Mouse (Mus musculus) forebrain, embryonic 12.5 days (tissue): ENCODE data around the gene Gria1. TPM values are rescaled to one million over a fixed set of nuclear protein-coding genes. Genes with fewer than 3 reads are reported as not detected.

ENCODE experiments used
- ATAC-seq: fragments of 200-750 bp; cut with Nextera tagmentation; 2 replicates; pipeline ENCODE4 v1.8.0; 2017; ENCODE audit warnings: moderate TSS enrichment; ENCODE audit not compliant: low FRiP score
- H3K27ac ChIP-seq: fragments of 300-500 bp; sonication (generic); 2 replicates; pipeline ENCODE4 v1.5.1; 2016; ENCODE audit warnings: mild to moderate bottlenecking
- H3K27me3 ChIP-seq: fragments of 300-500 bp; sonication (generic); 2 replicates; pipeline ENCODE4 v1.6.1; 2016; ENCODE audit warnings: mild to moderate bottlenecking
- H3K36me3 ChIP-seq: fragments of 300-500 bp; sonication (generic); replicated peaks from 2 replicates; pipeline ENCODE4 v1.6.1; 2016; ENCODE audit warnings: mild to moderate bottlenecking
- H3K4me1 ChIP-seq: fragments of 300-500 bp; sonication (generic); 2 replicates; pipeline ENCODE4 v1.6.1; 2016
- H3K4me2 ChIP-seq: fragments of 300-500 bp; sonication (generic); 2 replicates; pipeline ENCODE4 v1.6.1; 2016; ENCODE audit warnings: mild to moderate bottlenecking, moderate library complexity
- H3K4me3 ChIP-seq: fragments of 300-500 bp; sonication (generic); replicated peaks from 2 replicates; pipeline ENCODE4 v1.5.1; 2016; ENCODE audit warnings: mild to moderate bottlenecking
- H3K9ac ChIP-seq: fragments of 300-500 bp; sonication (generic); 2 replicates; pipeline ENCODE4 v1.6.1; 2016; ENCODE audit warnings: mild to moderate bottlenecking
- H3K9me3 ChIP-seq: fragments of 300-500 bp; sonication (generic); 2 replicates; pipeline ENCODE4 v1.6.1; 2016
- WGBS: fragments of 180-500 bp; shearing (Covaris S2); methylation state at CpG from one replicate; pipeline ENCODE4 v1.1.7; 2016; 5-methylcytosine and 5-hydroxymethylcytosine counted together
- polyA plus RNA-seq: library from polyadenylated mRNA; unstranded; fragments of >200 nt; fragmentation: Nextera tagmentation; extraction: Ambion mirVana; gene quantifications from 2 replicates; pipeline ENCODE4 v1.2.1, GENCODE M21; 2016

Gene Gria1
- 9.6 and 9.7 TPM in 2 replicates for polyA plus RNA-seq

DNA sequence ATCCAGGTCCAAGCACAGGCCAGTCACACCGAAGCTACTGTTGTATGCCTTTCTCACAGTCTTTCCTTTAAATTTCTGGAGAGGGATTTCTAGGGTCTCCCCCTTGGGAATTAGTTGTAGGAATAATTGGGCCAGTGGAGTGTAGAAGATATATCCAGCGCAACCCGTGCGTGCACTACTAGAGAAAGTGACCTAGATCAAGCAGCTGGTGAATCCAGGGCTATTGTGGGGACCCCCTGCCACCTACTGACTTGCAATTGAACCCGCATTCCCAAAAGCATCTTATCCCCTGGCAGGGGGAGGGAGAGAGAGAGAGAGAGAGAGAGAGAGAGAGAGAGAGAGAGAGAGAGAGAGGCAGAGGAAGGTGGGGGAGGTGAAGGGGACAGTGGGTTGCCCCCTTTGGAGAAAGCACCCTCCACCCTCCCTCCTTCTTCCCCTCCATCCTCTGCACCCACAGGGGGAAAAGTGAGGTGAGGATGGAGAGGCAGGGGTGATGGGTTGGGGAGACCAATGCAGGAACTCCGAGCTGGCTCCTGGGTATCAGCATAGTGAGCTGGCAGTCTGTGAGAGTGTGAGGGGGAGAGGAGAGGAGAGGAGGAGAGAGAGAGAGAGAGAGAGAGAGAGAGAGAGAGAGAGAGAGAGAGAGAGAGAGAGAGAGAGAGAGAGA lies at the start of gene Gria1:
Gene Gria1 (plus strand): TSS at position 364 of the 667 bp plus-strand sequence.
- WGBS = 5% methylated on average over 6 of the region's 6 CpGs
- H3K27me3 ChIP-seq = peaks cover 29% of the 10 kb centered on the region
- ATAC-seq = peak; percentile 55
- peaks cover 19% of the 10 kb centered on the region for H3K4me1 ChIP-seq
- H3K27ac ChIP-seq = peak within 1 kb of the TSS; percentile 42; the same call in 1 of the 2 replicates
- peak within 1 kb of the TSS; percentile 48 for H3K9ac ChIP-seq
- no peaks in the 10 kb centered on the region for H3K36me3 ChIP-seq
- no peaks in the 10 kb centered on the region for H3K9me3 ChIP-seq
- peak within 1 kb of the TSS; percentile 36 for H3K4me3 ChIP-seq
- H3K4me2 ChIP-seq = peak within 1 kb of the TSS; percentile 49

DNA sequence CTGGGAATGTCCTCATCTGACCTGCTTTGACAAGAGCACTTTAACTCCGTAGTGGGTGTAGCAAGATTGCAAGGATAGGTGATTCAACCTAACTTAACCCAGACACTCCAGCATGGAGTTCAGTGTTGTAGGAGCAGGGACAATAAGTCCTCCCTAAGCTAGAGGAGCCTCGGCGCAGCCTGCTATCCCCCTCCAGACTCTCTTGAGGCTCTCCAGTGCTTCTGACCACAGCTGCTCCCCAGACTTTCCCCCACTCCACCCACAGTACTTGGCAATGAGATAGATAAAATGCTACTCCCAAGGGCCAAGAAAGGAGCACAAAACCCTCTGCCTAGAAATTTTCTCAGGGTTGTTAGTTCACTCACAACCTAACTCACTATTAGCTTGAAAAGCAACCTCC lies 49.4 kb upstream of the Gria1 start:
- 82% methylated on average over 3 of the region's 3 CpGs for WGBS
- no peak for ATAC-seq
- no peaks in the 10 kb centered on the region for H3K36me3 ChIP-seq
- no peak overlapping the region for H3K4me3 ChIP-seq
- H3K27me3 ChIP-seq = no peaks in the 10 kb centered on the region
- H3K4me2 ChIP-seq = no peak overlapping the region
- no peak overlapping the region for H3K9ac ChIP-seq
- no peaks in the 10 kb centered on the region for H3K9me3 ChIP-seq
- no peaks in the 10 kb centered on the region for H3K4me1 ChIP-seq
- no peak overlapping the region for H3K27ac ChIP-seq

- H3K4me2 ChIP-seq = no peak overlapping the region
- ATAC-seq = no peak
- no peaks in the 10 kb centered on the region for H3K9me3 ChIP-seq
- 82% methylated on average over 1 of the region's 1 CpGs for WGBS
- H3K4me3 ChIP-seq = no peak overlapping the region
- no peaks in the 10 kb centered on the region for H3K27me3 ChIP-seq
- H3K4me1 ChIP-seq = no peaks in the 10 kb centered on the region
- no peaks in the 10 kb centered on the region for H3K36me3 ChIP-seq
- no peak overlapping the region for H3K27ac ChIP-seq
- no peak overlapping the region for H3K9ac ChIP-seq
These were observed 38.4 kb upstream of the Gria1 start for GRCm38 (mm10) chr11:56972814-56973213.

DNA sequence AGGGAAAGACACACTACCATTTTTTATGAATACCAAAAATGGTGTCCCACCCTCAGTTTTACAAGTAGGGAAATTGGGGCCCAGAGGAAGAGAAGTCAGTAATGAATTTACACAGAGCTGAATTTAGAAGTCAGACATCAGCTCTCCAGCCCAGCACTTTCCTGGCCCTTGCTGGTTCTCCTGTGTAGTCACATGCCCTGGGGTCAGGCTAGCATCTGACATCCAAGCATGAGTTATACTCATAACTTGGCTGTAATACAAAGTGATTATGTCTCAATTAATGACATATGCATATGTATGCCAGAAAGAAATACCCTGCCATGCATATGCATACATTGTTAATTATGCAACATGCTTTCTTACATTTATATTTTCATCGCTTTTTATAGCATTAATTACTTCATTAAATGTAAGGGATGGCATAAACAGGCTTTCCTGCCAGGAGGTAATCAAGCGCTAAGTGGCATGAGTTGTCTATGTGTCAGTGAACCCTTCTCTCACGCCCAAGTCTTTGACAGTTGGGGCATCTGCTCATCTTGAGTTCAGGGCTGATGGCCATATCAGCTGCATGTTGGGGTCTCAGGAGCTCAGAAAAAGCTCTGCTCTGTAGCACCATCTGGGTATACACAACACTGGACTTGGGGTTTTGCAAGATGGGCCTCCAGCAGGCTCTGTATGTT lies 26.7 kb upstream of the Gria1 start:
- 79% methylated on average over 3 of the region's 3 CpGs for WGBS
- no peak for ATAC-seq
- no peak overlapping the region for H3K4me3 ChIP-seq
- no peak overlapping the region for H3K27ac ChIP-seq
- H3K9me3 ChIP-seq = no peaks in the 10 kb centered on the region
- no peaks in the 10 kb centered on the region for H3K36me3 ChIP-seq
- H3K9ac ChIP-seq = no peak overlapping the region
- no peaks in the 10 kb centered on the region for H3K4me1 ChIP-seq
- no peak overlapping the region for H3K4me2 ChIP-seq
- no peaks in the 10 kb centered on the region for H3K27me3 ChIP-seq

DNA sequence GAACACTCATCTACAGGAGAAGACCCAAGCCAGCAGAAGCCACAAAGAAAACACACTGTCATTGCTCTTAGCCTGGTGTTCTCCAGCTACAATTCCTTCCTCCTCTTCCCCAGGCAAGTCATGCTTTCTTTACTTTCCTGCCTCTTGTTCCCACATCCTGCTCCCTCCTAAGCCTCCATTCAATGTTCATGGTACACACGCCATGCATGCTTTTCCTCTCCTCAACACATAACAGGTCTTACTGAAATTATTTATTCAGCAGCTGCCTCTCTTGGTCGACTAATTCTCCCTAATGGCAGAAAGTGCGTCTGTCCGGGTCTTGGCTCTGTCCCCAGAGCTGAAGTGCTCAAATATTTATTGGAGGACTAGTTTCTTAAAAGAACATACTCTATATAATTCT lies 25.7 kb upstream of the Gria1 start:
- whole genome bisulfite sequencing = 85% methylated on average over 4 of the region's 4 CpGs
- Histone ChIP-seq H3K4me1 (no peaks in the 10 kb centered on the region), H3K27ac (no peak overlapping the region), H3K36me3 (no peaks in the 10 kb centered on the region), H3K9me3 (no peaks in the 10 kb centered on the region), H3K9ac (no peak overlapping the region), H3K4me3 (no peak overlapping the region), H3K27me3 (no peaks in the 10 kb centered on the region), H3K4me2 (no peak overlapping the region)
- no peak for ATAC-seq

- no peak overlapping the region for H3K4me3 ChIP-seq
- no peaks in the 10 kb centered on the region for H3K27me3 ChIP-seq
- H3K9me3 ChIP-seq = no peaks in the 10 kb centered on the region
- ATAC-seq = no peak
- no peaks in the 10 kb centered on the region; the same call in 1 of the 2 replicates for H3K4me1 ChIP-seq
- WGBS = 78% methylated on average over 3 of the region's 3 CpGs
- no peak overlapping the region for H3K9ac ChIP-seq
- no peak overlapping the region for H3K27ac ChIP-seq
- H3K4me2 ChIP-seq = no peak overlapping the region
- H3K36me3 ChIP-seq = no peaks in the 10 kb centered on the region
These were observed 11.6 kb upstream of the Gria1 start for GRCm38 (mm10) chr11:56999601-57000001.

DNA sequence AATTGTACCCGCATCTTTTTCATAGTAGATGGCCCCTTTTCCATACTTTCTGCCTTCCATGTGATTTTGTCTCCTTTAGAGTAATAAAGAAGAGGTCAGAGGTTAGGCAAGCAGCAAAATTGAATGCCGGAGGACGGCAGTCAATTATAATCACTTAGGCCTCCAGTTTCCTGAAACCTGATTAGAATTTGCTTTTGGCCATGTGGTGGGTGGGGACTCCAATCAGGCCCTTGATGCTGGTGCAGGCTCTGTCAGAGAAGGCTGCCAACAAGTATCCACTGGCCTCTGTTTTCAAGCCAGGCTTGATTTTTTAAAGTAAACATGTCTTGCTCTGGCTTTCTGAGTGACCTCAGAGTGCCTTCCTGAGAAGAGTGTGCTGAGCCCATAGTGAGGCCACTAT lies 6.6 kb upstream of the Gria1 start:
- Histone ChIP-seq H3K9me3 (no peaks in the 10 kb centered on the region), H3K36me3 (no peaks in the 10 kb centered on the region), H3K27me3 (no peaks in the 10 kb centered on the region), H3K4me1 (no peaks in the 10 kb centered on the region; the same call in 1 of the 2 replicates), H3K9ac (no peak overlapping the region), H3K4me2 (no peak overlapping the region), H3K4me3 (no peak overlapping the region), H3K27ac (no peak overlapping the region)
- 25% methylated on average over 3 of the region's 3 CpGs for WGBS
- no peak for ATAC-seq

DNA sequence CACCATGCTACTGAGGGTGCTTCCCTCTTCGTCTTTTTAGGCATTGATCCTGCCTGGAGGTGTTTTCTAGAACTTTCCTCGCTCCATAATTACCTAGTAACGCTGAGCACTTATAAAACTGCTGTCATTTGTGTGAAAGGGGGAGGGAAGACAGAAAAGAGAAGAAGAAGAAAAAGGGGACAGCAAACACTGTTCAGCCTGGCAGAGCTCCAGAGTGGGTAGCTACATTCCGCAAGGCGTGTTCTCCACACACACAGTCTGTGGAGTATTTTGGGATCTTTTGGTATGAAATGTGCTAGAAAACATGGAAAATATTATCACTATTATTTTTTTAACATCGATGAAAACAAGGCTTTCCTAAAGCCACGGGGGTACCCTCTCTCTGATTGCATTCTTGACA lies 5.8 kb upstream of the Gria1 start:
- H3K36me3 ChIP-seq = no peaks in the 10 kb centered on the region
- ATAC-seq = no peak
- H3K27me3 ChIP-seq = 0 out of 2 replicates have a peak, but pooled peaks cover 1% of the 10 kb centered on the region
- no peak overlapping the region for H3K27ac ChIP-seq
- no peaks in the 10 kb centered on the region; the same call in 1 of the 2 replicates for H3K4me1 ChIP-seq
- 81% methylated on average over 7 of the region's 7 CpGs for WGBS
- H3K9ac ChIP-seq = no peak overlapping the region
- no peak overlapping the region for H3K4me3 ChIP-seq
- no peak overlapping the region for H3K4me2 ChIP-seq
- no peaks in the 10 kb centered on the region for H3K9me3 ChIP-seq

- H3K9ac ChIP-seq = no peak overlapping the region
- peaks cover 12% of the 10 kb centered on the region for H3K4me1 ChIP-seq
- no peaks in the 10 kb centered on the region for H3K36me3 ChIP-seq
- peaks cover 19% of the 10 kb centered on the region; the same call in 1 of the 2 replicates for H3K27me3 ChIP-seq
- H3K9me3 ChIP-seq = no peaks in the 10 kb centered on the region
- H3K4me2 ChIP-seq = no peak overlapping the region
- no peak for ATAC-seq
- H3K27ac ChIP-seq = no peak overlapping the region
- WGBS = 96% methylated on average over 4 of the region's 4 CpGs
- H3K4me3 ChIP-seq = no peak overlapping the region
These were observed 3.4 kb upstream of the Gria1 start for GRCm38 (mm10) chr11:57007790-57008189.

DNA sequence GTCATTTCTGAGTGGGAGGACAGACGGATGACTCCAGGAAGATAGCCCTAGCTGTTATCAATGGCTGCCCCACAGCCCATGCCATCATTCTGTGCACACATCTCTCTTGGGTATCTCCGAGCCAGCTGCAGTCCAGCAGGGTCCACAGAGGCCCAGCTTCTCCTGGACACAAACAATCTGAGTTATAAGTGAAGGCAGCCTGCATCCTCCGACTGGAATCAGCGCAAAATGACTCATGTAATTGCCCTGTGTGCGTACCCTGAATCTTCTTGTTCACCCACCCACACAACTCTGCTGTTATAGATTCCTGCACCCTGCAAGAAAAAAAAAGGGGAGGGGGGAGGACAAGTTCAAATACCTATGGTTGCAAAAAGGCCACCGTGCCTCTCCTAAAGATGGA lies 576 bp upstream of the Gria1 start:
- Histone ChIP-seq H3K9ac (no peak overlapping the region), H3K27me3 (peaks cover 29% of the 10 kb centered on the region), H3K4me1 (peaks cover 19% of the 10 kb centered on the region), H3K36me3 (no peaks in the 10 kb centered on the region), H3K4me2 (no peak overlapping the region), H3K9me3 (no peaks in the 10 kb centered on the region), H3K27ac (no peak overlapping the region), H3K4me3 (no peak overlapping the region)
- 72% methylated on average over 6 of the region's 6 CpGs for WGBS
- ATAC-seq = no peak

GRCm38 (mm10) chr11:57011691-57012039 lies 478 bp downstream of the Gria1 start:
- Histone ChIP-seq H3K27me3 (peaks cover 29% of the 10 kb centered on the region), H3K27ac (peak overlapping the region; percentile 42; the same call in 1 of the 2 replicates), H3K4me1 (peaks cover 19% of the 10 kb centered on the region), H3K4me3 (peak overlapping the region; percentile 36), H3K4me2 (peak overlapping the region; percentile 49), H3K9me3 (no peaks in the 10 kb centered on the region), H3K9ac (peak overlapping the region; percentile 48), H3K36me3 (no peaks in the 10 kb centered on the region)
- WGBS = 1% methylated on average over 10 of the region's 11 CpGs
- ATAC-seq = peak; percentile 75; the same call in 1 of the 2 replicates

DNA sequence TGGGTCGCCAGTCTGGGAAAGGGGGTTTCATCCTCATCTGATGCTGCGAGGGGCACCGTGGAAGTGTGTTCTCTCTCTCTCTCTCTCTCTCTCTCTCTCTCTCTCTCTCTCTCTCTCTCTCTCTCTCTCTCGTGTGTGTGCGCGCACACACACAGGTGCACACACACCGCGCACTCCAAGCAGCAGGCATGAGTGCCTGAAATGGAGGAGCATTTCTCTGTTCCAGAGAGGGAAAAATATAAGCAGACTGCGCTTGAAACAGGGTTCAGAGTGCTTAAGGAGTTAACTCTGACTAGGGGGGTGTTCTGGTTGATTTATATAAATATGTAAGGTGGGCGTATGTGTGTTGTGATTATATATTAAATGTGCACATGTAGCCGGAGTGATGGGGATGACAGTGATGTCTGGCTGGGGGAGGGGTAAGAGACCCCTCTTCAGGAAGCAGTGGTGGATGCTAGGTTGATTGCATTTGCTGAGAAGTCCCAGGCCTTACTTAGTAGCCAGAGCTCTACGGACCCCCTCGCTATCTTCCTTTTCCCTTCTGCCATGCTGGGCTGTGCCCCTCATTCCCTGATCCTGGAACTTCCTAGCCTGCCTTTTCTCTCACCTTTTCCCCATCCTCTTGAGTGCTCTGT lies 1.2 kb downstream of the Gria1 start:
- H3K9ac ChIP-seq = peak overlapping the region; percentile 48; the same call in 1 of the 2 replicates
- no peaks in the 10 kb centered on the region for H3K36me3 ChIP-seq
- no peak for ATAC-seq
- no peaks in the 10 kb centered on the region for H3K9me3 ChIP-seq
- H3K4me3 ChIP-seq = peak overlapping the region; percentile 36
- peaks cover 29% of the 10 kb centered on the region for H3K27me3 ChIP-seq
- peak overlapping the region; percentile 49 for H3K4me2 ChIP-seq
- peaks cover 19% of the 10 kb centered on the region for H3K4me1 ChIP-seq
- no peak overlapping the region for H3K27ac ChIP-seq
- WGBS = 24% methylated on average over 13 of the region's 13 CpGs
